Mouse (Mus musculus): ENCODE data around the gene Wdcp.

GRCm38 (mm10) chr12:4811705-4812104, 31.4 kb upstream of the Wdcp start:
- no peak for TF ChIP-seq CTCF (IDR thresholded peaks at IDR 0.05; ENCODE audit: low read depth)
- no peak for TF ChIP-seq EP300 (IDR thresholded peaks at IDR 0.05; ENCODE audit: low read depth)
